Mouse (Mus musculus) heart, adult 9 months (tissue): ENCODE data around the gene Gm773.
"Not testable (repeated sequence)": the region's sequence is repeated elsewhere in the genome, so short reads cannot be mapped to it uniquely, and the experiment has no call there.

Experiments used
- DNase-seq, 2 experiments: peaks; one replicate each; pipeline ENCODE4 v3.0.0; 2022; ENCODE audit warnings: low spot score in 2 of 2

The Gm773 gene

GRCm38 (mm10) chrX:56212771-56213170 is at the start of gene Gm773:
Gene Gm773, minus strand, starts transcription at chrX:56212881.
- no peak for DNase-seq

GRCm38 (mm10) chrX:56186449-56186848 is 26.2 kb downstream of the Gm773 start:
- DNase-seq, result not testable (repeated sequence)

- DNase-seq, result no peak
Observed at GRCm38 (mm10) chrX:56151396-56151795, 61.3 kb downstream of the Gm773 start.
